Mouse (Mus musculus) hindbrain, embryonic 10.5 days (tissue): ENCODE results near the gene Ctsw. TPM values are rescaled to one million over a fixed set of nuclear protein-coding genes. Genes with fewer than 3 reads are reported as not detected.
A peak's percentile ranks its signal among the peaks of the same experiment; 100 is the strongest.

Source experiments
- DNase-seq: peaks from one replicate; pipeline ENCODE4 v3.0.0-alpha.2; 2017; ENCODE audit warnings: low spot score
- H3K27ac ChIP-seq: fragments of 300-500 bp; sonication (generic); 2 replicates; pipeline ENCODE4 v1.5.1; 2016; ENCODE audit warnings: mild to moderate bottlenecking, moderate library complexity
- H3K27me3 ChIP-seq: fragments of 300-500 bp; sonication (generic); 2 replicates; pipeline ENCODE4 v1.6.1; 2016; ENCODE audit warnings: mild to moderate bottlenecking; ENCODE audit not compliant: poor library complexity, insufficient read depth, severe bottlenecking
- H3K36me3 ChIP-seq: fragments of 300-500 bp; sonication (generic); 2 replicates; pipeline ENCODE4 v1.6.1; 2016; ENCODE audit warnings: mild to moderate bottlenecking, moderate library complexity
- H3K4me1 ChIP-seq: fragments of 300-500 bp; sonication (generic); replicated peaks from 2 replicates; pipeline ENCODE4 v1.6.1; 2016; ENCODE audit warnings: mild to moderate bottlenecking
- H3K4me3 ChIP-seq: fragments of 300-500 bp; sonication (generic); 2 replicates; pipeline ENCODE4 v1.5.1; 2016; ENCODE audit warnings: mild to moderate bottlenecking, moderate library complexity
- H3K9me3 ChIP-seq: fragments of 300-500 bp; sonication (generic); 2 replicates; pipeline ENCODE4 v1.6.1; 2016; ENCODE audit warnings: mild to moderate bottlenecking, moderate library complexity
- WGBS: fragments of 180-500 bp; shearing (Covaris S2); methylation state at CpG from one replicate; pipeline ENCODE4 v1.1.7; 2016; 5-methylcytosine and 5-hydroxymethylcytosine counted together
- polyA plus RNA-seq: library from polyadenylated mRNA; unstranded; fragments of >200 nt; fragmentation: Nextera tagmentation; extraction: Ambion mirVana; gene quantifications from 2 replicates; pipeline ENCODE4 v1.2.1, GENCODE M21; 2016

The Ctsw gene
- polyA plus RNA-seq, 1 experiment from 2014 or later: 3.0 TPM

DNA sequence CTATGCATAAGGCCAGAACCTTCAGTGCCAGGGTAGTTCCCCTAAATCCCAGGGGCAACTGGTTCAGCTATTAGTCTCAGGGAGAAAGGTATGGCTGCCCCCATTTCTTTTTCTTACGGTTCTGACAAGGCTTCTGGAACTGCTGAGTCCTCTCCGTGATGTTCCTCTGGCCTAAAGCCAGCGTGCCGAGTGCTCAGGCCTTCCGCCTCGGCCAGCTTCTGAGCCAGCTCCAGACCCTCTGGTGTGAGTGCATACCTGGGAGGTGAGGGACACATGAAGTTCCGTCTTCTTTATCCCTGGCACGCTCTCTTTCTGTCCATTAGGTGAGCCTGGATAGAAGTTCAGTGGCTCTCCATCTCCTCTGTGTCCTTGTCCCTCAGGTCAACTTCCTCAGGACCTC, 17.1 kb upstream of the Ctsw start:
- DNase-seq: no peak
- Histone ChIP-seq H3K9me3 (no peaks in the 10 kb centered on the region), H3K27me3 (no peaks in the 10 kb centered on the region), H3K36me3 (peaks cover 64% of the 10 kb centered on the region), H3K27ac (no peak overlapping the region), H3K4me3 (no peak overlapping the region), H3K4me1 (peaks cover 38% of the 10 kb centered on the region)
- WGBS: 96% methylated on average over 8 of the region's 8 CpGs

DNA sequence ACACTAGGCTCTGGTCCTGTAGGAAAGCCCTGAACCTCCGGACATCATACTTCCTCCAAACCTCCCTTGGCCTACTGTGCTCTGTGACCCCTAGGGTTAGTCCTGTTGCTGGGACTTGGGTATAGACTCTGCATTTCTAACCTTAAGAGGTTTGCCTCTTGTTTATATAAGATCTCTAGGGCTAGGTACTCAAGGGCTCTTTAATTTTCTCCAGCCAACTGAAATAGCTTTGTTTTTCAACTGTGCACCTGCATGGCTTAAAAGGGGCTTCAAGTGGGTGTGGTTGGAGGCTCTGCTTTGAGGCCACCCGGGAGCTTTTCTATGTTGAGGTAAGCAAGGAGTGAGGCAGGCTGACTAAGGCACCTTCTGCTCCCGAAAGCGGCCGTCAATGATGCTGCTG, 16.2 kb upstream of the Ctsw start:
- peaks cover 30% of the 10 kb centered on the region for H3K4me1 ChIP-seq
- no peak overlapping the region for H3K27ac ChIP-seq
- 91% methylated on average over 5 of the region's 5 CpGs for WGBS
- no peaks in the 10 kb centered on the region for H3K27me3 ChIP-seq
- H3K36me3 ChIP-seq: peaks cover 73% of the 10 kb centered on the region
- no peaks in the 10 kb centered on the region for H3K9me3 ChIP-seq
- H3K4me3 ChIP-seq: no peak overlapping the region
- no peak for DNase-seq

DNA sequence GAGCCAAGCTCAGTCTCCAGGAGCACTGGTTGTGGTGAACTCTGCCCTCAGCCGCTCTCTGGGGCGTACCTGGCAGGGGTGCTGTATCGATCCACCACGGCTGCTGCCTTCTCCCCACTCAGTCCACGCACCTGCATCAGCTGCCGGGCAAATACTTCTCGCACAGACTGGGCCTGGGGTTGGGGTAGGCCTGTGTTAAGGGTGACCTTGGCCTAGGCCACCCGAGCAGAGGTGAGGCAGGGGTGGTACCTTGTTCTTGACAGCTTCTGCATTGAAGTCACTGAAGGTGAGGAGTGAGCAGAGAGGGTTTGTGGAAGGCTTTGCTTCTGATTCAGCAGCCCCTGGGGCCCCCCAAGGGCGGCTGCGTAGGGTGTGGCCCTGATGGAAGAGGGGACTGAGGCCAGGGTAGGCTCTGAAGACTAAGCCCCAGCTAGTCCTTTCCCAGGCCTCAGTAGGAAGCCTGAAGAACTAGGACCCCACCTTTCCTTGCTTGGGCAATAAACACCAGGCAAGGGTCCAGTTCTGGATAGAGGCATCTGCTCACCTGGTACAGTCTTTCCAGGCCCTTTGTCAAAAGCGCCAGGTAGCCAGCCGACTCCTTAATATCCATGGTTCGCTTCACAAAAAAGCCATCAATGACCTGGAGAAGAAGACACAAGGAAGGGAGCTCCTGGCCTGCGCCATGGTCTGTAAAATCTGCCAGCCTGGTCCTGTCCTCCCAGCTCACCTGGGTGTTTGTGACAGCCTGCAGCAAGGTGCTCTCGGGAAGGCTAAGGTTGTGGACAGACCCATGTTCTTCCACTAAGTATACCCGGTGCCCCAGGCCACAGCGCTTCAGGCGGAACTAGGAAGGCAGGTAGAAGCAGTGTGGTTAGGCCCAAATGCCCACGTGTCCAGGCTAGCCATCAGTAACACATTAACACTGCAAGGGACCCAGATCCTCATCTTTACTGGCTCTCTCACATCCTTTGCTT, 15.4 kb upstream of the Ctsw start:
- no peak for DNase-seq
- no peaks in the 10 kb centered on the region for H3K9me3 ChIP-seq
- peaks cover 22% of the 10 kb centered on the region for H3K4me1 ChIP-seq
- peaks cover 81% of the 10 kb centered on the region for H3K36me3 ChIP-seq
- H3K27me3 ChIP-seq: no peaks in the 10 kb centered on the region
- no peak overlapping the region for H3K27ac ChIP-seq
- 0 out of 2 replicates have a peak overlapping the region, but pooled peaks have one; percentile 2 for H3K4me3 ChIP-seq
- 96% methylated on average over 19 of the region's 19 CpGs for WGBS

DNA sequence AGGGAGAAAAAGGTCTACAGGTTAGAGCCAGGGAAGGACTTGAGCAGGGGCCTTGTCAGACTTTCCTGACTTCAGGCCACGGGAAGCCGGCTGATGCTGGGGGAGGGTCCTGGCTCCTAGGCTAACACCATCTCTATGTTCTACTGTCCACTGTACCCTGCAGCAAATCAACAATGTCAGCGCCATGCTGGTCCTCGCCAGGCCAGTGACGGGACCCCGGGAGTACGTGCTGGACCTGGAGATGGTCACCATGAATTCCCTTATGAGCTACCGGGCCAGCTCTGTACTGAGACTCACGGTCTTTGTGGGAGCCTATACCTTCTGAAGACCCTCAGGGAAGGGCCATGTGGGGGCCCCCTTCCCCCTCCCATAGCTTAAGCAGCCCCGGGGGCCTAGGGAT, 13.1 kb upstream of the Ctsw start:
- 93% methylated on average over 10 of the region's 10 CpGs for WGBS
- H3K27ac ChIP-seq: no peak overlapping the region
- peaks cover 91% of the 10 kb centered on the region for H3K36me3 ChIP-seq
- no peaks in the 10 kb centered on the region for H3K27me3 ChIP-seq
- no peaks in the 10 kb centered on the region for H3K9me3 ChIP-seq
- H3K4me3 ChIP-seq: no peak overlapping the region
- no peak for DNase-seq
- H3K4me1 ChIP-seq: peaks cover 2% of the 10 kb centered on the region; the same call in 1 of the 2 replicates

DNA sequence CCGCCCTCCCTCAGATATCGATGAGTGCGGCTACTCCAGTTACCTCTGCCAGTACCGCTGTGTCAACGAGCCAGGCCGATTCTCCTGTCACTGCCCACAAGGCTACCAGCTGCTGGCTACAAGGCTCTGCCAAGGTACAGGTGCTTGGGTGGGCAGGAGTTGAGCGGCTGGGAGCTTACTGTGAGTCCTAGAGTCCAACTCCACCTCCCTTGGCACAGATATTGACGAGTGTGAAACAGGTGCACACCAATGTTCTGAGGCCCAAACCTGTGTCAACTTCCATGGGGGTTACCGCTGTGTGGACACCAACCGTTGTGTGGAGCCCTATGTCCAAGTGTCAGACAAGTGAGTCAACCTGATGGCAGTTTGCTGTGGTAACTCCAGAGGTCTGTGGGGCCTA, 11.7 kb upstream of the Ctsw start:
- Histone ChIP-seq H3K9me3 (no peaks in the 10 kb centered on the region), H3K4me3 (no peak overlapping the region), H3K36me3 (peaks cover 77% of the 10 kb centered on the region), H3K4me1 (peaks cover 11% of the 10 kb centered on the region), H3K27ac (no peak overlapping the region), H3K27me3 (peaks cover 5% of the 10 kb centered on the region; the same call in 1 of the 2 replicates)
- WGBS: 95% methylated on average over 10 of the region's 10 CpGs
- DNase-seq: no peak

DNA sequence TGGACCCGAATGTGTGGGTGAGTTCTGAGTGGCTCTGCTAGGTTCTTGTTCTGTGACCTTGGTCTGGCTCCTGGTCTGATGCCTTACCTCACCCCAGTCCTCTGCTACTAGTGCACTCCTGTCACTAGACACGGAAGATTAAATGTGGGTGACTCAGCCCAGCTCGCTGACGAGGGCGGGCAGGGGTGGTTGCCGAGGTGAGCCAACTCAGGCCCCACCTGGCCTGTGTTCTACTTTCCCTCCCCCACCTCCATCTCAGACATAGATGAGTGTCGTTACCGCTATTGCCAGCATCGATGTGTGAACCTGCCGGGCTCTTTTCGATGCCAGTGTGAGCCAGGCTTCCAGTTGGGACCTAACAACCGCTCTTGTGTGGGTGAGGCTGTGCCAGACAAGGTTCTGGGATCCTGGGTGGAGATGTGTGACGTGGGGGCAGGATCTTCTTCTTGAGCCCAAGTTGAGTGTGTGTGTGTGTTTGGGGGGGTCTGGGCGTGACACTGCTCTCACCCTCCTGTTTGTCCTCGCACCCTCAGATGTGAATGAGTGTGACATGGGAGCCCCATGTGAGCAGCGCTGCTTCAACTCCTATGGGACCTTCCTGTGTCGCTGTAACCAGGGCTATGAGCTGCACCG, 9.5 kb upstream of the Ctsw start:
- H3K27me3 ChIP-seq: peaks cover 18% of the 10 kb centered on the region
- peaks cover 27% of the 10 kb centered on the region for H3K4me1 ChIP-seq
- H3K9me3 ChIP-seq: no peaks in the 10 kb centered on the region
- H3K27ac ChIP-seq: no peak overlapping the region
- no peak for DNase-seq
- WGBS: 91% methylated on average over 18 of the region's 18 CpGs
- H3K36me3 ChIP-seq: peaks cover 55% of the 10 kb centered on the region
- H3K4me3 ChIP-seq: peak overlapping the region; percentile 2; the same call in 1 of the 2 replicates

DNA sequence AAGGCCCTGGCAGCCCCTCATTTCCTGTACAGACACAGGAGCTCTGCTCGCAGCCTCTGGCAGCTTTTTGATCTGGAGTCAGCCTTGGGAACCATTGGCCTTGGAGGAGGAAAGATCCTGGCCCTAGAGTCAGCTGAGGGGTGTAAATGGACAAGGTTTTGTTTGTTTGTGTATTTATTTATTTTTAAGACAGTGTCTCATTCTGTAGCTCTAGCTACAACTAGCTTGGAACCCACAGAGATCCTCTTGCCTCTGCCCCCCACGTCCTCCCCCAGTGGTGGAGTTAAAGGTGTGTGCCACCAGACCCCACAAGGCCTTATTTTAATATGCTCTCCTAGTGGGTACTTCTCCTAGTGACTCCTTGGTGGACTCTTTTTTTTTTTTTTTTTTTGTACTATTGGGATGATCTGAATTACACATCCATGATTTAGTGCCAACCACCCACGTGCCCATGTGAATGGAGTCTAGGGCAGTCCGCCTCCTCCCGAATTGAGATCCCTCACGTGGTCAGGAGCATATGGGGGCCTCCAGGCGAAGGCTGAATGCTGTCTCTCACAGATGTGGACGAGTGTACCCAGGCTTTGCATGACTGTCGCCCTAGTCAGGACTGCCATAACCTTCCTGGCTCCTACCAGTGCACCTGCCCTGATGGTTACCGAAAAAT, 8.8 kb upstream of the Ctsw start:
- H3K27ac ChIP-seq: no peak overlapping the region
- peaks cover 48% of the 10 kb centered on the region for H3K36me3 ChIP-seq
- peaks cover 18% of the 10 kb centered on the region for H3K27me3 ChIP-seq
- peak overlapping the region; percentile 2; the same call in 1 of the 2 replicates for H3K4me3 ChIP-seq
- H3K4me1 ChIP-seq: peaks cover 27% of the 10 kb centered on the region
- WGBS: 86% methylated on average over 10 of the region's 10 CpGs
- H3K9me3 ChIP-seq: no peaks in the 10 kb centered on the region
- no peak for DNase-seq

DNA sequence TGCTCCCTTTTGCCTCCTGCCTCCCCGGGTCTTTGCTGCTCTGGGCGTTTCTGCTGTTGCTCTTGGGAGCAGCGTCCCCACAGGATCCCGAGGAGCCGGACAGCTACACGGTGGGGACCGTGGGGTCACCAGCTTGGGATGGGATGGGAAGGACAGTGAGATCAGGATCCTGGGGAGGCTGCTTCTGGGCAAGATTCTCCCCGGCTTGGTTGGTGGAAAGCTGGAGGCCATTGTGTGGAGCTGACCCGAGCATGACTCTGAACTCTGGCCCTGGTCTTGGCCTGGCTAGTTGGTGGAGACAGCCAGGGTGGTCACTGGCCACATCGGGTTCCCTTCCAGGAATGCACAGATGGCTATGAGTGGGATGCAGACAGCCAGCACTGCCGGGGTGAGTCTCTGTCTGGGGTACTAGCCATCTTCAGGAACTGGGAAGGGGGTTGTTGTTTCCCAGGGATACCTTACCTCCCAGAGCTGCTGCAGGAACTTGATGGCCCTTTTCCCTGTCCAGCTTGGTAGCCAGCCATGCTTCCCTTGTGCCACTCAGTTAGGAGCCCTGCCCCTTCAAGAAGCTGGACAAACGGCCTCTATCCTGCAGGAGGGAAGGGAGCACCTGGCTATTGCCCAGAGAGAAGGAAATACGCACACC, 6.9 kb upstream of the Ctsw start:
- WGBS: 25% methylated on average over 13 of the region's 13 CpGs
- no peak for DNase-seq
- peaks cover 27% of the 10 kb centered on the region for H3K4me1 ChIP-seq

DNA sequence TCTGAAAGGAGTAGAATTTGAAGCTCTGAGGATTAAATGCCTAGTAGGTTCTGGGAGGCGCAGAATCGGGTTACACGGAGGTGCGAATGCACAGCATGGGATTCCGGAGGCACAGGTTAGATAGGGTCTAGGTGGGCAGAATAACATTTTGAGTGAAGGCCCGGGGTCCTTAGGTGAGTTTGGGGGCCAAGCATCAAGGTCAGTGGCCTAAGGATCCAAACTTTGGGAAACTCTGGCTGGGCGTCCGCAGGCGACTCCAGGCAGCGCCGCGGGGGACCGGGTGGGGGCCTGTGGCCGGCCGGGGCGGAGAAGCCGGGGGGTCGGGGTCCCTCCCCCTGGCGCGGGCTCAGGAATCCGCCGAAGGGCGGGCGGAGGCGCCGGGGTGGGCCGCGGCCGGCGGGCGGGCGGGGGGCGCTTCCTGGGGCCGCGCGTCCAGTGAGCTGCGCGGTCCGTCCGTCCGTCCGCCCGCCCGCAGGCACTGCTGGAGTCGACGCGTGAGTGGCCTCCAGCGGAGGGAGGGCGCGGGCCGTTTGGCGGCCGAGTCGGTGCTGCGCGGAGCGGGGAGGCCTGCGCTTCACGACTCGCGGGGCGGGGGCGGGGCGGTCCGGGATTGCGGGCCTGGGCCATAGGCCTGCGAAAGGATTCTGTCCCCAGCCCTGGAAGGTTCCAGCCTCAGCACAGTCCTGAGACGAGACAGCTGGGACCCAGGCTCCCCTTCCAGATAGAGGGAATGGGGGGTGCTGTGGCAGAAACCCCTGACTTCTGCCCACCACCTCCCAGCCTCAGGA, 6.2 kb upstream of the Ctsw start:
- H3K4me1 ChIP-seq: peaks cover 27% of the 10 kb centered on the region
- peaks cover 18% of the 10 kb centered on the region for H3K27me3 ChIP-seq
- under 1% methylated on average over 65 of the region's 68 CpGs for WGBS
- peak overlapping the region; percentile 94 for H3K27ac ChIP-seq
- H3K4me3 ChIP-seq: peak overlapping the region; percentile 76
- no peaks in the 10 kb centered on the region for H3K9me3 ChIP-seq
- peak; percentile 67 for DNase-seq
- peaks cover 22% of the 10 kb centered on the region for H3K36me3 ChIP-seq

More for the DNA sequence above, 6.9 kb upstream of the Ctsw start:
- no peaks in the 10 kb centered on the region for H3K9me3 ChIP-seq
- peaks cover 29% of the 10 kb centered on the region for H3K36me3 ChIP-seq
- H3K27ac ChIP-seq: peak overlapping the region; percentile 94
- peaks cover 18% of the 10 kb centered on the region for H3K27me3 ChIP-seq
- peak overlapping the region; percentile 76 for H3K4me3 ChIP-seq

DNA sequence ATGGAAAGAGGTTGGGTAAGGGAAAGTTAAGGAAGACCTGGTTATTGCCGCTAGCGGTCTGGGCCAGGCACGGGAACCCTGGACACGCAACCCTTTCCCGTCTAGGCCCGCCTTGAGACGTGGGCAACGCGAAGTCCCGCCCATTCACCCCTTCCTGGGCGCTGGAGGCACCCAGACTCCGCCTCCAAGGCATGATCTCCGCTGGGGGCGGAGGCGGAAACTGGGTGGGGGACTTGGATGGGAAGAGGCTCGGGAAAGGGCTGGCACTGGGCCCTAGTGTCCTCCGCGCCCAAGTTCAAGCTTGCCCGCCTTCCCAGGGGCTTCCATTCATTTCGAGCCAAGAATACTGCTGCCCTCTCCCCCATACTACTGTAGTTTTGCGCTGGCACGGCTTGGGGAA, 5.4 kb upstream of the Ctsw start, which contains the start of gene Efemp2:
Gene Efemp2 (plus strand): TSS at position 235 of the 400 bp plus-strand sequence.
- H3K27ac ChIP-seq: peak within 1 kb of the TSS; percentile 94
- peaks cover 27% of the 10 kb centered on the region for H3K4me1 ChIP-seq
- H3K9me3 ChIP-seq: no peaks in the 10 kb centered on the region
- 3% methylated on average over 22 of the region's 22 CpGs for WGBS
- DNase-seq: peak; percentile 75
- peak within 1 kb of the TSS; percentile 76 for H3K4me3 ChIP-seq
- peaks cover 18% of the 10 kb centered on the region for H3K27me3 ChIP-seq
- H3K36me3 ChIP-seq: peaks cover 14% of the 10 kb centered on the region

DNA sequence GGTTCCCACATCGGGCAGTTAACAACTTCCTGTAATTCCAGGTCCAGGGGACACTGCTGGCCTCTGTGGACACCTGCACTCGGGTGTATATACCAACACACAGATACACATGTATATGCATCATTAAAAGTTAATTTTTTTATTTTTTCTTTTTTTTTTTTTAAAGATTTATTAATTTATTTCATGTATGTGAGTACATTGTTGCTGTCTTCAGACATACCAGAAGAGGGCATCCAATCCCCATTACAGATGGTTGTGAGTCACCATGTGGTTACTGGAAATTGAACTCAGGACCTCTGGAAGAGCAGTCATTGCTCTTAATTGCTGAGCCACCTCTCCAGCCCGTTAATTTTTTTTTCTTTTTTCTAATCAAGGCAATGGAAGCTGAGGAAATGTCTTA, 4.5 kb upstream of the Ctsw start:
- H3K9me3 ChIP-seq: no peaks in the 10 kb centered on the region
- H3K4me3 ChIP-seq: no peak overlapping the region
- no peak overlapping the region for H3K27ac ChIP-seq
- peaks cover 12% of the 10 kb centered on the region for H3K36me3 ChIP-seq
- 76% methylated on average over 3 of the region's 3 CpGs for WGBS
- peaks cover 18% of the 10 kb centered on the region for H3K27me3 ChIP-seq
- no peak for DNase-seq
- peaks cover 31% of the 10 kb centered on the region for H3K4me1 ChIP-seq
